Mouse (Mus musculus): ENCODE data around the gene Tgm2.

DNA sequence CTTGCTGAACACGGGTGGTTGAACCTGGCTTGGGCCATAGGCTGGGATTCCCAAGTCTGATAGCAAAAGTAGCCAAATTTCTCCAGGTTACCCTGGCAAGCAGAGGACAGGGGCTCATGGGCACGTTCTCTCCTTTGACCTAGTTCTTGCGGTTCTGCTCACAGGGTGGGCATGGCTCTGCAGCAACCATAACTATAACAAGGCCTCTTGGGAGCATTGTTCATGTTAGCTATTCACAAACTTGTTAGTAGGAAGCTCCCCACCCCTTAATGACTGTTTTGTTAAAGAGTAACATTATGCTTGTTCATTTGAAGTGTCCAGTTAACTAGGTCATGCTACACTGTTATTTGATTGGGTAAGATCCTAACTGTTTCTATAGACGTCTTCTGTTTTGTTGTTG is 19.5 kb upstream of the Tgm2 start:
- TF ChIP-seq POLR2A (IDR thresholded peaks at IDR 0.05; ENCODE audit: borderline replicate concordance, extremely low read depth, insufficient read depth, insufficient read length, poor library complexity, severe bottlenecking), result no peak
- TF ChIP-seq CTCF (IDR thresholded peaks at IDR 0.05; ENCODE audit: borderline replicate concordance, extremely low read depth, insufficient read depth, insufficient read length), result no peak

Measured in brain, embryonic 14.5 days (tissue).